Mouse (Mus musculus): ENCODE data around the gene Rplp0.

Rplp0 gene

GRCm38 (mm10) chr5:115526456-115527202, 32.6 kb upstream of the Rplp0 start:
- DNase-seq: no peak

- no peak for DNase-seq
These were observed 31.1 kb upstream of the Rplp0 start for GRCm38 (mm10) chr5:115528128-115528527.

- no peak for DNase-seq
These were observed 29.9 kb upstream of the Rplp0 start for GRCm38 (mm10) chr5:115529364-115529741.

- peak in 1 of 2 experiments; percentile 37 for DNase-seq
These were observed 29.4 kb upstream of the Rplp0 start for GRCm38 (mm10) chr5:115529742-115530446.

GRCm38 (mm10) chr5:115530447-115530809, 28.8 kb upstream of the Rplp0 start:
- DNase-seq: peak in 1 of 2 experiments; percentile 35

- peak; percentile 81 to 87 for DNase-seq
These were observed 27.5 kb upstream of the Rplp0 start for GRCm38 (mm10) chr5:115531671-115532270.

- peak; percentile 62 to 69 for DNase-seq
These were observed 25.0 kb upstream of the Rplp0 start for GRCm38 (mm10) chr5:115534290-115534731.

GRCm38 (mm10) chr5:115534856-115535255, 24.4 kb upstream of the Rplp0 start:
- peak; percentile 63 to 73 for DNase-seq

GRCm38 (mm10) chr5:115535635-115536034, 23.6 kb upstream of the Rplp0 start:
- DNase-seq: peak; percentile 59 to 69

GRCm38 (mm10) chr5:115538017-115538692, 21.1 kb upstream of the Rplp0 start:
- peak in 1 of 2 experiments; percentile 41 for DNase-seq

GRCm38 (mm10) chr5:115538693-115539043, 20.6 kb upstream of the Rplp0 start:
- peak; percentile 92 to 94 for DNase-seq

- DNase-seq: peak; percentile 79 to 82
These were observed 16.5 kb upstream of the Rplp0 start for GRCm38 (mm10) chr5:115542635-115543384.

GRCm38 (mm10) chr5:115543509-115544253, 15.6 kb upstream of the Rplp0 start:
- peak; percentile 88 to 93 for DNase-seq

GRCm38 (mm10) chr5:115544655-115545185, 14.5 kb upstream of the Rplp0 start:
- no peak for DNase-seq

GRCm38 (mm10) chr5:115545636-115546035, 13.6 kb upstream of the Rplp0 start:
- peak; percentile 89 to 94 for DNase-seq

GRCm38 (mm10) chr5:115546536-115546935, 12.7 kb upstream of the Rplp0 start:
- no peak for DNase-seq

GRCm38 (mm10) chr5:115547014-115547413, 12.3 kb upstream of the Rplp0 start:
- no peak for DNase-seq

GRCm38 (mm10) chr5:115547421-115547820, 11.8 kb upstream of the Rplp0 start:
- no peak for DNase-seq

- no peak for DNase-seq
These were observed 10.6 kb upstream of the Rplp0 start for GRCm38 (mm10) chr5:115548501-115549285.

- no peak for DNase-seq
These were observed 8.7 kb upstream of the Rplp0 start for GRCm38 (mm10) chr5:115550482-115551005.
